Mouse (Mus musculus): Measurements from ENCODE around the gene Mdm2. TPM values are rescaled to one million over a fixed set of nuclear protein-coding genes. Genes with fewer than 3 reads are reported as not detected.
"Not testable (repeated sequence)": the region's sequence is repeated elsewhere in the genome, so short reads cannot be mapped to it uniquely, and the experiment has no call there.

Mdm2 gene
- polyA plus RNA-seq, 1 experiment from 2014 or later, result 51.2 TPM

GRCm38 (mm10) chr10:117749787-117750343 lies 39.3 kb upstream of the Mdm2 start:
- Histone ChIP-seq H3K27ac (ENCODE audit: low read length) (no peak overlapping the region), H3K36me3 (ENCODE audit: control insufficient read depth, insufficient read depth, low read length) (peaks cover 35% of the 10 kb centered on the region), H3K4me3 (ENCODE audit: low read length) (no peak overlapping the region), H3K9ac (ENCODE audit: low read length) (no peak overlapping the region), H3K9me3 (ENCODE audit: control insufficient read depth, low read length) (peaks cover 3% of the 10 kb centered on the region; the same call in 1 of the 2 replicates), H3K4me2 (ENCODE audit: low read depth, low read length) (no peak overlapping the region), H3K4me1 (replicated peaks; ENCODE audit: control insufficient read depth, insufficient read depth, low read length) (peaks cover 7% of the 10 kb centered on the region; the same call in 1 of the 2 replicates), H3K27me3 (ENCODE audit: control insufficient read depth, insufficient read depth, low read depth, low read length) (no peaks in the 10 kb centered on the region)
- 93% methylated on average over 14 of the region's 14 CpGs for WGBS
- no peak for ATAC-seq (ENCODE audit: low read depth)

- ATAC-seq (ENCODE audit: low read depth), result no peak
- Histone ChIP-seq H3K27me3 (ENCODE audit: control insufficient read depth, insufficient read depth, low read depth, low read length) (no peaks in the 10 kb centered on the region), H3K4me2 (ENCODE audit: low read depth, low read length) (no peak overlapping the region), H3K9ac (ENCODE audit: low read length) (no peak overlapping the region), H3K4me1 (replicated peaks; ENCODE audit: control insufficient read depth, insufficient read depth, low read length) (peaks cover 11% of the 10 kb centered on the region; the same call in 1 of the 2 replicates), H3K36me3 (ENCODE audit: control insufficient read depth, insufficient read depth, low read length) (peaks cover 32% of the 10 kb centered on the region), H3K4me3 (ENCODE audit: low read length) (no peak overlapping the region), H3K27ac (ENCODE audit: low read length) (no peak overlapping the region), H3K9me3 (ENCODE audit: control insufficient read depth, low read length) (peaks cover 3% of the 10 kb centered on the region; the same call in 1 of the 2 replicates)
- WGBS, result 96% methylated on average over 10 of the region's 10 CpGs
Observed at GRCm38 (mm10) chr10:117749050-117749686, 38.6 kb upstream of the Mdm2 start.

- Histone ChIP-seq H3K4me1 (replicated peaks; ENCODE audit: control insufficient read depth, insufficient read depth, low read length) (peaks cover 14% of the 10 kb centered on the region; the same call in 1 of the 2 replicates), H3K27ac (ENCODE audit: low read length) (no peak overlapping the region), H3K36me3 (ENCODE audit: control insufficient read depth, insufficient read depth, low read length) (peaks cover 32% of the 10 kb centered on the region), H3K4me3 (ENCODE audit: low read length) (no peak overlapping the region), H3K27me3 (ENCODE audit: control insufficient read depth, insufficient read depth, low read depth, low read length) (no peaks in the 10 kb centered on the region), H3K9me3 (ENCODE audit: control insufficient read depth, low read length) (peaks cover 3% of the 10 kb centered on the region; the same call in 1 of the 2 replicates), H3K4me2 (ENCODE audit: low read depth, low read length) (no peak overlapping the region), H3K9ac (ENCODE audit: low read length) (no peak overlapping the region)
- ATAC-seq (ENCODE audit: low read depth), result no peak
- 85% methylated on average over 10 of the region's 10 CpGs for WGBS
Observed at GRCm38 (mm10) chr10:117748276-117749049, 37.9 kb upstream of the Mdm2 start.

GRCm38 (mm10) chr10:117747711-117748110 lies 37.2 kb upstream of the Mdm2 start:
- peaks cover 29% of the 10 kb centered on the region for H3K36me3 ChIP-seq (ENCODE audit: control insufficient read depth, insufficient read depth, low read length)
- peaks cover 3% of the 10 kb centered on the region; the same call in 1 of the 2 replicates for H3K9me3 ChIP-seq (ENCODE audit: control insufficient read depth, low read length)
- no peaks in the 10 kb centered on the region for H3K27me3 ChIP-seq (ENCODE audit: control insufficient read depth, insufficient read depth, low read depth, low read length)
- WGBS, result 85% methylated on average over 7 of the region's 7 CpGs
- no peak overlapping the region for H3K27ac ChIP-seq (ENCODE audit: low read length)
- no peak for ATAC-seq (ENCODE audit: low read depth)
- no peak overlapping the region for H3K4me2 ChIP-seq (ENCODE audit: low read depth, low read length)
- H3K4me3 ChIP-seq (ENCODE audit: low read length), result no peak overlapping the region
- H3K9ac ChIP-seq (ENCODE audit: low read length), result no peak overlapping the region
- H3K4me1 ChIP-seq (replicated peaks; ENCODE audit: control insufficient read depth, insufficient read depth, low read length), result peaks cover 14% of the 10 kb centered on the region; the same call in 1 of the 2 replicates

- ATAC-seq (ENCODE audit: low read depth), result peak; percentile 98
- H3K9ac ChIP-seq (ENCODE audit: low read length), result peak within 1 kb of the TSS; percentile 73
- no peaks in the 10 kb centered on the region for H3K27me3 ChIP-seq (ENCODE audit: control insufficient read depth, insufficient read depth, low read depth, low read length)
- peaks cover 22% of the 10 kb centered on the region for H3K36me3 ChIP-seq (ENCODE audit: control insufficient read depth, insufficient read depth, low read length)
- 13% methylated on average over 46 of the region's 46 CpGs for WGBS
- H3K4me1 ChIP-seq (replicated peaks; ENCODE audit: control insufficient read depth, insufficient read depth, low read length), result peaks cover 14% of the 10 kb centered on the region; the same call in 1 of the 2 replicates
- H3K9me3 ChIP-seq (ENCODE audit: control insufficient read depth, low read length), result peaks cover 3% of the 10 kb centered on the region; the same call in 1 of the 2 replicates
- H3K27ac ChIP-seq (ENCODE audit: low read length), result peak within 1 kb of the TSS; percentile 80
- peak within 1 kb of the TSS; percentile 61 for H3K4me3 ChIP-seq (ENCODE audit: low read length)
- H3K4me2 ChIP-seq (ENCODE audit: low read depth, low read length), result peak within 1 kb of the TSS; percentile 90
Observed at GRCm38 (mm10) chr10:117746297-117746883, 35.8 kb upstream of the Mdm2 start, which contains the start of gene Slc35e3. TSS of gene Slc35e3 (minus strand) at chr10:117746365.

- Histone ChIP-seq H3K4me1 (replicated peaks; ENCODE audit: control insufficient read depth, insufficient read depth, low read length) (peaks cover 14% of the 10 kb centered on the region; the same call in 1 of the 2 replicates), H3K4me2 (ENCODE audit: low read depth, low read length) (peak overlapping the region; percentile 90), H3K4me3 (ENCODE audit: low read length) (peak overlapping the region; percentile 61), H3K9ac (ENCODE audit: low read length) (peak overlapping the region; percentile 73), H3K27ac (ENCODE audit: low read length) (0 out of 2 replicates have a peak overlapping the region, but pooled peaks have one; percentile 28), H3K36me3 (ENCODE audit: control insufficient read depth, insufficient read depth, low read length) (peaks cover 16% of the 10 kb centered on the region)
- H3K9me3 ChIP-seq (ENCODE audit: control insufficient read depth, low read length); H3K27me3 ChIP-seq (ENCODE audit: control insufficient read depth, insufficient read depth, low read depth, low read length): not testable (repeated sequence)
- 1% methylated on average over 15 of the region's 46 CpGs for WGBS
- ATAC-seq (ENCODE audit: low read depth), result peak; percentile 23
Observed at GRCm38 (mm10) chr10:117745570-117746296, 35.2 kb upstream of the Mdm2 start.

GRCm38 (mm10) chr10:117743917-117744316 lies 33.4 kb upstream of the Mdm2 start:
- no peaks in the 10 kb centered on the region for H3K9me3 ChIP-seq (ENCODE audit: control insufficient read depth, low read length)
- ATAC-seq (ENCODE audit: low read depth), result no peak
- H3K4me1 ChIP-seq (replicated peaks; ENCODE audit: control insufficient read depth, insufficient read depth, low read length), result peaks cover 14% of the 10 kb centered on the region; the same call in 1 of the 2 replicates
- H3K36me3 ChIP-seq (ENCODE audit: control insufficient read depth, insufficient read depth, low read length), result peaks cover 11% of the 10 kb centered on the region
- no peak overlapping the region for H3K27ac ChIP-seq (ENCODE audit: low read length)
- WGBS, result 61% methylated on average over 4 of the region's 4 CpGs
- H3K9ac ChIP-seq (ENCODE audit: low read length), result no peak overlapping the region
- H3K4me2 ChIP-seq (ENCODE audit: low read depth, low read length), result peak overlapping the region; percentile 90; the same call in 1 of the 2 replicates
- H3K4me3 ChIP-seq (ENCODE audit: low read length), result no peak overlapping the region
- H3K27me3 ChIP-seq (ENCODE audit: control insufficient read depth, insufficient read depth, low read depth, low read length), result no peaks in the 10 kb centered on the region

- Histone ChIP-seq H3K27ac (ENCODE audit: low read length) (no peak overlapping the region), H3K4me3 (ENCODE audit: low read length) (no peak overlapping the region), H3K9ac (ENCODE audit: low read length) (no peak overlapping the region), H3K4me2 (ENCODE audit: low read depth, low read length) (no peak overlapping the region), H3K9me3 (ENCODE audit: control insufficient read depth, low read length) (no peaks in the 10 kb centered on the region), H3K27me3 (ENCODE audit: control insufficient read depth, insufficient read depth, low read depth, low read length) (no peaks in the 10 kb centered on the region), H3K36me3 (ENCODE audit: control insufficient read depth, insufficient read depth, low read length) (peaks cover 9% of the 10 kb centered on the region), H3K4me1 (replicated peaks; ENCODE audit: control insufficient read depth, insufficient read depth, low read length) (peaks cover 14% of the 10 kb centered on the region; the same call in 1 of the 2 replicates)
- WGBS, result 91% methylated on average over 2 of the region's 2 CpGs
- ATAC-seq (ENCODE audit: low read depth), result no peak
Observed at GRCm38 (mm10) chr10:117743182-117743581, 32.6 kb upstream of the Mdm2 start.

Data from lung, embryonic 16.5 days (tissue).